Mouse (Mus musculus) kidney, adult 11 months (tissue): Measurements from ENCODE around the gene Cdk5rap3.

ENCODE experiments used
- DNase-seq: peaks from one replicate; pipeline ENCODE4 v3.0.0; 2022

The Cdk5rap3 gene

DNA sequence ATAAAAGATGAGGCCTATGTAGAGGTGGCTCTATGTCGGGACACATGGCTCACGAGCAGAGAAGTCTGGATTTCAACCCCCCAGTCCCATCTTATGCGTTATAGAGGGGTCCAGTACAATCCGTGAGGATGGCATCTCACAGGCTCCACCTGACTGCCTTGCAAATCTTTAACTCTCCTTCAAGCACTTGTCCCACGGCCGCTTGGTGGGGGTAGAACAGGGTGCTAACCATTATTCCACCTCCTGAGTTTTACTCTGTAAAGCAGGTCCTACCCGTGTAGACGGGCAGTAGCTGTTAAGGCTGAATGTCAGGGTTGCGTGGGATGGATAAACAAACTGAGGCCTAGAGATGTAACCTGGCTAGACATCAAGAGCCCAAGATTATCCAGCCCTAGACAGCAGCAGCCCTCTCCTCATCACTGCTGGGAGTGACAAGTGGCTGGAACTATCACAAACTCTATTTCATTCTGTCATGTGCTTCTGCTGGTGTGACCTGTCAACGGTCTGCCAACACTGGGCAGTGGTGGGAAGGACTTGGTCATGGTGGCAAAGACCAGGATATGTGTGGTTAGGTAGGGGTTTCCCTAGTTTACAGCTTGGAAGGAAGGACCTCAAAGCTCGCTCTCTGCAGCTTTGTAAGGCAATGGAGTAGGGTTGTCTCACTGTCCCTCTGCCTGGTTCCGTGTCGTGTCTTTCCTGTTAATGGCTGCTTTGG is 17.4 kb upstream of the Cdk5rap3 start:
- DNase-seq: peak; percentile 59

DNA sequence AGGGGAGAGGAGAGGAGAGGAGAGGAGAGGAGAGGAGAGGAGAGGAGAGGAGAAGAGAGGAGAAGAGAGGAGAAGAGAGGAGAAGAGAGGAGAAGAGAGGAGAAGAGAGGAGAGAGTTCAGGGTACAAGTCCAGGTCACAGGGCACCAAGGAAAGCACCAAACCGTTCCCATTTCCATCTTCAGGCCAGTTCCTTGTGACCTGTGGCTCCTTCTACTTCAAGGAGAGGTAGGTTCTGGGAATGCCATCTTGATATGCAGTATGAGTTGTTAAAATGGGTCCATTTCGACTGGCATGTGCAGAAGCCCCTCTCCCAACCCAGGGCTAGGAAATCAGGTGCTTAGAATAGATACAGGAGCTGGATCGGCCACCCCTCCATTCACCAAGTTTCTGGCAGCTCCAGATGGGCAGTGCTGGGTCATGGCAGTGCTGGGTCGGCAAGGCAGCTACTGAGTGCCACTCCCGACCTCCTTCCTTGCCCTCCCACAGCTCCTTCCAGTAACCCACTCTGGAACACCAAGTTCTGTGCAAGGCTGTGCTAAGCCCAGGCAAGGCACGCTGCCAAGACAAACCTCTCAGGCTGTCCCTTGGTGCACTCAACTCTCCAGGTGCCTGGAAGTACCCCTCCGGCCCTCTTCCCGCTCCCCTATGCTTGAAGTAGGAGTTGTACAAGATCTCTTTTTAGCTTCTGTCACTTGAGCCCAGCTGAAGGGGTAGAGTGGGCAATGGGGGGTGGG is 15.2 kb upstream of the Cdk5rap3 start:
- DNase-seq: peak; percentile 80

DNA sequence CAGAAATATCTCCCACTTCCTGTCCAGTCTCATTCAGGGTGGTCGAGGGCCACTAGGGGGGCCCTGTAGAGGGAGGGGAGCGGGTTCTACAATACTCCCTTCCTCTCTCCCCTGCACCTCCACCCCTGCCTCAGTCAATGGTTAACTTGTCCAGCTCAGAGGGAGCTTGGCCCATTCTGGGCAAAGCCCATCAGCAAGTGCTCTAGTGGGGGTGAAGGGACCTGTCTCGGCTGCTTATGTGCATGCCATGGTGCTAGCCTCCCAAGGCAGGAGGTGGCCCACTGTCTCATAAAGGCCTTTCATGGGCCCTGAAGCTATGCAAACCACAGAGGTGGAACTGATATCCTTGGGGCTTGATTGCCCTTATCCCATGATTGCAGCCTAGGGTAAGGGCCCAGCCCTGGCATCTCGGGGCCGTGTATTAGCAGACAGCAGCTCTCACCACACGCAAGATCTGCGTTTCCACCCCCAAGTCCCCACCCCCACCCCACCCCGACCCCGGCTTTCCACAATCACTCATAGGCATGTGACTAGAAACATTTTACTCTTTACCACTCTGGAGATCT is 13.6 kb upstream of the Cdk5rap3 start:
- DNase-seq: peak; percentile 87

DNA sequence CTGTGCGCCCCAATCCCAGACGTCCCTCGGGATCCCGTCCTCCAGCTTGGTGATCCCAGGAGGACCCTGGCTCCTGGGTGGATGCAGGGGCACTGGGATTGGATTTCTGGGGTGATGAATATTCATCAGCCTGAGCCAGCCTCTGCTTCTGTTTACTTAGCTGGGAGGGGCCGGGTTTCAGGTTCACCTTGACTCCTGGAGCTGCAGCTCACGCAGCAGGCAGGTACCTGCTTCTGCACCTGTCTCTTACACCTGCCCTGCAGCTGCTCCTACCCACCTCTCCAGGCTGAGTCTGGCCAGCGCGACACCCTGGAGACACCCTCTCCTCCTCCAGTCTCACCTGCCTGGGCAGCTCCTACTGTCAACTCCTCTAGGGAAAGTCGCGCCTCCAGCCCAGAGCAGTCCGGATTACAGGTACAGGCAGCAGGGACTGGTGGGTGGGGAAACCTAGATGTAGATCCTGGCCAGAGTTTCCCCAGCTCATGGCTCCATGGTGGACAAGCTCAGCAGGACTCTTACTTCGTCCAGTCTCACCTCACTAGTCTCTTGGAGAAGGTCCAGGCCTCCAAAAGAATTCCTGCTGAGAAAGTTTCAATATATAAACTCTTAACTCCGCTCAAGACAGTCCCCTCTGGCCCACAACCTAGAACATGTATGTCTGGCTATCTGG is 12.9 kb upstream of the Cdk5rap3 start:
- DNase-seq: peak; percentile 92

DNA sequence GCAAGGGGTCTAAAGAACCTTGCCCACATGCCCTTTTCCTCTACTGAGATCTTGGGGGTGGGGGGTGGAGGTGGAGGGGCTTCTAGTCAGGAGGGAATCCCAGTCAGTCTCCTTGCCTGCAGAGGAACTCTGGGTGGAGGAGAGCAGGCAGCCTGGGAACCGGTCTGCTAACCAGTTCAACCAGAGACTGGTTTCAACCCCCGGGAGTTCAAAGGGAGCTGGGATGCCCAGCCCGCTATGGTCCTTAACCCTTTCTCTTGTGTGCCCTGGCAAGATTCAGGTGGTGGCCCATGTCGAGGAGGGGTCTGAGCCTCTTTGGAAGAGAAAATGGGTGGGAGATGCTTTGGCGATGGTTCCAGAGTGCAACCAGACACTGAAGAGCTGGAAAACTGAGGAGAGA is 12.4 kb upstream of the Cdk5rap3 start:
- DNase-seq: peak; percentile 83

DNA sequence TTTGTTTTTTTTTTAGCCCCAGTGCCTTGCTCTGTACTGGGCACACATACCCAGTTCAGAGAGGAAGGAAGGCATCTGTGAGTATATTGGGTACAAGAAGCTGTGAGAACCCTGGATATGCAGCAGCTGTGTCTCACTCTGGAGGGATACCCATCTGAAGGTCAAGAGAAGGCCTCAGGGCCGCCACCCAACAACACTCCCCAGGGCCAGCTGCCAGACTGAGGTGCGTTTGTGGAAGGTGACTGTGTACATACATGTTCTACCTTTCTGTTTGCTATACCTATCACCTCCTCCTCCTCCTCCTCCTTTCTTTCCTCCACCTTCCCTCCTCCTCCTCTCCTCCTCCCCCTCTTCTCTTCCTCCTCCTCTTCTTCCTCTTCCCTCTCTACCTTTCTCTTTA is 11.8 kb upstream of the Cdk5rap3 start, which contains the start of gene Prr15l:
Prr15l (plus strand) TSS at position 17 of the 400 bp plus-strand sequence.
- no peak for DNase-seq

DNA sequence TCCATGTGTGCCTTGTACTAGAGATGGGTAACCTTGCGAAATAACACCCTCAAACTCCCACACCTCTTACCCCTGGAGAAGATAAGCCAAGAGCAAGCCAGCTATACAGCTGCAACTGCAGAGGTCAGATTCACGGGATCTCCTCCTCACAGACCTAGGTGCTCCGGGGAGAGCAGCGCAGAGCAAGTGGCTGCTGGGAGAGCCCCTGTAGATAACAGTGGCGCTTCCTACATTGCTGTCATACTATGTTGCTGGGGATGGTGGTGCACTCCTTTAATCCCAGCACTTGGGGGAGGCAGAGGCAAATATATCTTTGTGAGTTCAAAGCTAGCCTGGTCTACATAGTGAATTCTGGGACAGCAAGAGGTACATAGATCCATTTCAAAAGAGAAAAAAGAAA is 10.3 kb upstream of the Cdk5rap3 start:
- DNase-seq: no peak

DNA sequence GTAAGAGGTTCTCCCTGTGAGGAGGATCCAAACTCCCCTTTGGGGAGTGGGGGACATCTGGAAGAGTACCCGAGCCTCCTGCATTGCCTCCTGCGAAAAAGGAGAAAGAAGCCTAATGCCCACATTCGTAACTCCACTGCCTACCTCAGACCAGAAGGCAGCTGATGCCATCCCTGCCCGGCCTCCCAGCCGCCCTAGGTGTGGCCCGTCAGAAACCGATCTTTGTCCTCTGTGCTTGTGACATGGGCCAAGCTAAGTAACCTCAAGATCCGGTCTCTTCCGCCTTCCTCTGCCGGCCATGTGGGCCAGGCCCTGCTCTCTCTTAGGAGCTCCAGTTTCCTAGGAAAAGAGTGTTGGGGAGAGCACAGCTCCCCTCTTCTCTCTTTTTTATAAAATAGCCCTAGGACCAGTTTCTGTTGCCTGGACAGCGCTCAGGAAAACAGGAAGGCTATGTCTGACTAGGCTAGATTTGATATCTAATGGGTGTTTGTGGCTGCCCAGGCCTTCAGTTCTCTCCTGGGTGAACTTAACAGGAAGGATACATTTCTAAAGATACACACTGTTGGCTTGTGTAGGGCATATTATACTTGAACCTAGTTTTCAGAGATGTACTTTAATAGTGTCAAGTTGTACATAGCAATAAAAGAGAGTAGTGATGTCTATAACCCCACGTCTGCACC is 9.3 kb upstream of the Cdk5rap3 start:
- no peak for DNase-seq

DNA sequence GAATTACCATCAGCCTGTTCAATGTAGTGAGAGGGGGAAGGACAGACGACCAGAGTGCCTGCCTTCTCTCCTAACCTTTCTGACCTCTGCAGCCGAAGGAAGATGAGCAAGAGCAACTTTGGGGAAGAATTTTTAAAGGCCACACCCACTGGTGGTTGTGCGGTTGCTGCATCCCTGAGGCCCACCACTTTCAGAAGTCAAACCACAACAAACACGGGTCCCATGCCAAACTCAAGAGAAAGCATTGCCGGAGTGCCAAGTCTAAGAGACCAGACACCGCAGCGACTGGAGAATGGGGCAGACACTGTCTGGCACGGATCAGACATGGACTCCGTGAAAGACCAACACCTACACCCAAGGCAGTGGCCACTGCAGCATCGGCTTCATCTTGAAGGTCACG is 8.6 kb upstream of the Cdk5rap3 start:
- DNase-seq: no peak

DNA sequence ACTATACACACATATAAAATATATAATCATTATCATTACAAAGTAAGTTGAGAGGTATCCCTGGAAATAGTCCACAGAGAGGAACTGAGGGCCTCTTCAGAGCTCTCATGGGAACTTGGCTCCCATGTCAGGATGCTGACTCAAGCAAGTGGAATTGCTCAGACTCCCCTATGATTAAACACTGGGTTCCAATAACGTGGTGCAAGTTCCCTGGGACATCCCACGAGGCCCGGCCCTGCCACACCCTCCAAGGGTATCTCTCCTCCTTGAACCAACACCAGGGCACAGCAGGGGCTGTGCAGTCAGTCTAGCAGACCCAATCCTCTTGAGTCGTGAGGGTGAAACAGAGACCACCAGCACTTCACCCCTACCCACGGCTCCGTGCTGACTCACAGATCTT is 2.7 kb upstream of the Cdk5rap3 start:
- no peak for DNase-seq

DNA sequence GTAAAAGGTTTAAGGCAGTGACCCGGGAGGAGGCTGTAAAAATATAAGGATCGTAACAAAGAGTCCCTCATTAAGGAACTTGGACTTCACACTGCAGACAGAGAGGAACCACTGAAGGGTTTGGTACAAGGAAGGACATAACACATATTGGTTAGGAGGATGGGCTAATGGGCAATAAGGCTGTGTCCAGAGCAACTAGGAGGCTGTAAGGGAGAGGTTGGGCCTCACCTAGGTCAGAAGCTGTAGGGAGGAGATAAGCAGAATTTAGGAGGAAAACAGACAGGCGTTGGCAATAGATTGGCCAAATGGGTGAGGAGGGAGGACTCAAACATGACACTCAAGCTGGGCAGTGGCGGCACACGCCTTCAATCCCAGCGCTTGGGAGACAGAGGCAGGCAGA is 1.1 kb upstream of the Cdk5rap3 start:
- DNase-seq: no peak

DNA sequence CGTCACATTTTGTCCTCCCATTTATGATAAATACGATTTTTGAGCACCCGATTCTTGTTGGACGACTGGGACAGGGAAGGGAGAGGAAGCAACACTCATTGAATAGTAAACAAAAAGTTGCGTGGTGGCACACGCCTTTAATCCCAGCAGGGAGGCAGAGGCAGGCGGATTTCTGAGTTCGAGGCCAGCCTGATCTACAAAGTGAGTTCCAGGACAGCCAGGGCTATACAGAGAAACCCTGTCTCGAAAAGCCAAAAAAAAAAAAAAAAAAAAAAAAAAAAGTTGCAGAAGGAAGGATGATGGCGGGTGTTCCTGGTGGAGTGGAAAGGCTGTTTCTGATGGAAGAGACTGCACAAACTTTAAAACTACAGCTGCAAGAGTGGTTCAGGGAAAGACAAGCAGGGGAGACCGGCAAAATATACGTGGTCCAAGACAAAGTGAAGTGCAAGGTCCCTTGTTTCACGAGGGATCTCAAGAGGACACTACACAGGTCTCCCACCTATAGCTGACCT is 645 bp upstream of the Cdk5rap3 start:
- DNase-seq: peak; percentile 51

DNA sequence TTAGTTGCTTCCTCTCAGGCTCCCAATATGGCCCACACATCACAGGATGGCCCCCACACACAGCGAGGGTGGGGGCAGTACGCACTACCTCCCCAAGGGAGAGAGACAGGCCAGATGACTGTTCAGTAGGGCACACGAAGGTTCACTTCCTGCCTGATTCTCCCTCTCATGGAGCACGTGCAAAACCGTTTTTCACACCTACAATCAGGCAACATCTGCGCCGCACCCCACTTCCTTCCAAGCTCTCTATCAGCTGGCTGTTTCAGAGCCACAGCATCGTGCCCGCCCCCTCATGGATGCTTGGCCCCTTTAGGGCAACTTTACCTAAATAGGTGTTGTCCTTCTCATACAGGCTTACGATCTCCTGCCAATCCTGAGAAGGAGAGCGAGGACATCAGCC is 3.6 kb downstream of the Cdk5rap3 start:
- no peak for DNase-seq

DNA sequence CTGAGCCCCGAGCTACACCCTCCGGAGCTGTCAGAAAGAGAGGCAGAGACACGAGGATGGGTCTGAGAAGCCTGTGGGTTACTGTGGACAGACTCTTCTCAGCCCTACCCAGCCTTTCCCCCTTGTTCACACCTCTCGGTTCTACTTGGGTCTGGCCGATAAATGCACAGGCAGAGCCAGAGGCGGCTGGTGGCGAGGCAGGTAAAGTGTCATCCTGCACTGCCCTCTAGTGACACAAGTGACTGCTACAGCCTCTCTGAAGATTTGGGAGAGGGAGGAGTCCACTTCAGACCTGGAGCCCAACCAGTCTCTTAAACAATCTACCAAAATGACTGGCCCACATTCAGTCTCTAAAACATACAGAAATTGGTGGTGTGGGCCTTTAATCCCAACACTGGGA is 6.3 kb downstream of the Cdk5rap3 start:
- peak; percentile 74 for DNase-seq

DNA sequence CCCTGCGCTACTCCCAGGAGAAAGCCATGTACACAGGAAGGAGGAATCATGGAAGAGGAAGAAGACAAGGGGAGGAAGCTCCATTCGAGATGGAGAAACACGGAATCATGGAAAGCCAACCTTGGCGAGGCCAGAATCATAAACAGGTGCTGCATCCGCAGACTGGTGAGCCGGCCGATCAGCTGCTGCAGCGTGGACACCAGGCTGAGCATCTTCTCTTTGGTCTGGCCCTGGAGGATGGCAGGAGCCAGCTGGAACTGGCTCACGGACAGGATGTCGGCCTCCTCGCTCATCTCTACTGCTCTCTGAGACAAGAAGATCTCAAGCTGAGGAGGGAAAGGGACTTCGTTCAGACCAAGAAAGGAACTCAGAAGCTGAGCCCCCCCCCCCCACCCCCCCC is 7.7 kb downstream of the Cdk5rap3 start:
- no peak for DNase-seq

DNA sequence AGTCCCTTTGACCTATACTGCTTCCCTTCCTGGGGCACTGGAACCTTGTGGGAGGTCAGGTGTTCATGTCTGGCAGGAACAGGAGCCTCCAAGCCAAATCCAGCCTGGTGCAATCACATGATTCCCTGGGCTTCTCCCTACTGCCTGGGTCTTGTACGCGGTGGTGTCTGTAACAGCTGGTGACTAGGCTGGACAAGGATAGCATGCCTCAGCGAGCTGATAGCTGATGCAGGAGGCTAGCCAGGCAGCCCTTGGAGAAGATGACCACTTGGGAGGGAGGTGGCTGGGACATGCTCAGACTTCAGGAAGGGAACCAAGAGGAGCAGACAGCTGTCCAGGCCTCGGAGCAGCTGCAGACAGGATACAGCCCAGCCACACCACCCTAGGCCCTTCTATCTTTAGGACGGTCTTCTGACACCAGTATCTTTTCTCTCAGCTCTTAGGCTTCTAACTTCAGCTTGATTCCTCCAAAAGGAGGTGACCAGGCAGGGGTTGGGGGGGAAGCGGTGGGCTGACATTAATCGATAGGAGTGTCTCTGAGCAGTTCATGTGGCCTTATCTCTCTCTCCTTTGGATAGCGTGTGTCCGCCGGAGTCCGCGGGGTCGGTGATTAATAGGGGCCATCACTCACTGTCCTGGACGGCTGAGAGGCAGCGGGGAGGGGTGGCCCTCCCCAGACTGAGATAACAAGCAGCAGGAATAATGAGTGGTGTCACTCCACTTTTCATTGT is 9.7 kb downstream of the Cdk5rap3 start:
- peak; percentile 68 for DNase-seq

DNA sequence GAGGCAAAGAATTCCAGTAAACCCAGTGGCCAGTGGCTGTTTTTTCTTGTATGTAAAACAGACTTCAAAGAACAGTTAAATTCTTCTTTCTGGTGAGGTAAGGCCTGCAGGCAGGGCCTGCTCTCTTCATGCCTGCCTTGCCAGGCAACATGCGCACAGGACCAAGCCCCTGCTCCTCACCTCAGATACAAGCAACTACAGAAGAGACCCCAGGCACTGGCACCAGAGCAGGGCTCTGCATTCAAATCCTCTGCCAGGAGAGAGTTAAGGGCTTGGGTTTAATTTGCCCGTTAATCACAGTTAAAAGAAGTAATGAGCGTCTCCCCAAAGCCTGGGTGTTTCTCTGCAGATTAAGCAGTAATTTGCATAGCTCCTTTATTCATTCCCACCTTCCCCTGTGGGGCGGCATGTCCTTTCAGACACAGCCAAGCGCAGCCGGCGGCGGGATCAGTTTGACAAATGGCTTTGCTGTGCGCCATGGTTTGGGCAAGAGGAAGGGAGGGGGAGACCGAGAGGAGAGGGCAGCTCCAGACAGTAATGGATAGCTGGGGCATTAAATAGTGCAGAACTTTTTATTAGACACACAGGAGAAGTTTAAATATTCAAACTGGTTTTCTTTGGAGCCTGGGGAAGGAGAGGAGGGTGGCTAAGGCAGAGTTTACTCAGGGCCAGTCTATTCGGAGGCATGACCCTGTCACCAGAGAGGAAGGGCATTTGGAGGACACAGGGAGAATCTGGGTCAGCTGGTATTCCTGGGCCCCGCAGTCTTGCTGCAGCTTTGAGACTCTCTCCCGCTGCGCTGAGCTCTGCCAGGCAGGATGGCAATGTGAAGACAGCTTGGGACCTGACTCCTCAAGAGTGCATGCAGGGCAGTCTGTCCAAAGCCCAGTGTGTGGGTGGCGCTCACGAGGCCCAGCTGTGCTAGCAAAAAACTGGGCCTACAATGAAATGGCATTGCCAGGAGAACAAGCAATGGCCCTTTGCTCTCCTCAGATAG is 13.4 kb downstream of the Cdk5rap3 start:
- DNase-seq: peak; percentile 51

DNA sequence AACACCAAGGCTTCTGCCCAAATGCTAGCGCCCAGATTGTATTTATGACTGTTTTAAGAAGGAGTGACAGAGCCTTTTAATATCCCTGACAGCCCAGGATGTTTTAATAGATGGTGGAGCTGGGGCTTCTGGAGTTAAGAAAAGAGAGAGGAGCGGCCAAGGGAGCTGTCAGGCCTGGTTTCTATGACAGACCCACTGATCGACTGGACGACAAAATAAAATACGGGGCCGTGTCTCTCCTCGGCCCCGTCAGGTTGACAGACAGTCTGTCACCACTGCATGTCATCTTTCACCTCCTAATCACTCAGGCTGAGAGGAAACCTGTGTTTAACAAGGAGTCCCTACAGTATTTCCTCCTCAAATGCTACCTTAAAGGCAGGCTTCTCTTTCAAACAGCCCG is 15.0 kb downstream of the Cdk5rap3 start:
- no peak for DNase-seq

DNA sequence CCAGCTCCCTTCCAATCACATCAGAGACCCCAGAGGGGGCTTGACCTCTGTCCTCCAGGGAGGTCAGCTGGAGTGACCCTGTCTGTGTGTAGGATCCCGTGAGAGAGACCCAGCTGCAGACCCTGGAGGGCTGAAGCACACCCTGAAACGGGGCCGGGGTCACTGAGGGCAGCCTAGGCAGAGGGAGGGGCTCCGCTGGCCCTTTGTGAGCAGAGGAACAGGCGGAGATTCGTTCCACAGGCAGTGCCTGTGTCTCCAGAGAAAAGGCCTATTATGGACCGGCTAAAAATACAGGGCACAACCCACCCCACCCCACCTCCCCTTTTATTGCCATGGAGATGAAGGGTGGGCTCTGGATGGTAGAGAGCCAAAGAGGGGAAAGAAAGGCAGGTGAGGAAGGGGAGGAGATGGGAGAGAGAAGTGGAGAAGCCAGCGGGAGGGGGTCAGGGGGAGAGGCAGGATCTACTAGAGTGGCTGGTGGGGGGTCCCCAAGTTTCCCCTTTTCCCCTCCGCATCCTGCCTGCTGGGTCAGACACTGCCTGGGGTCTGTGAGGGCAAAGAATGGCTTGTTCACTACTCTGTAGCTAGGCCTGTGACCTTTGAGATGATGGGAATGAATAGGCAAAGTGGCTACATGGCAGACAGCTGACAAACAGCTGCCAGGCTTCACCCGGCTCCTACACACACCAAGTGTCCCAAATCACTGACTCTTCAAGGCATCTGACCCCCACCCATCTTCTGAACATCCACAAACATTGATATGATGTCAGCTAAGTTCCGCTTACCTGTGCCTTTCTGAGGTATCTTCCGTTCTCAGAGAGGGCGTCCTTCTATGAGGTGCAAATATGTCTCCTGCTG is 16.6 kb downstream of the Cdk5rap3 start:
- DNase-seq: no peak

DNA sequence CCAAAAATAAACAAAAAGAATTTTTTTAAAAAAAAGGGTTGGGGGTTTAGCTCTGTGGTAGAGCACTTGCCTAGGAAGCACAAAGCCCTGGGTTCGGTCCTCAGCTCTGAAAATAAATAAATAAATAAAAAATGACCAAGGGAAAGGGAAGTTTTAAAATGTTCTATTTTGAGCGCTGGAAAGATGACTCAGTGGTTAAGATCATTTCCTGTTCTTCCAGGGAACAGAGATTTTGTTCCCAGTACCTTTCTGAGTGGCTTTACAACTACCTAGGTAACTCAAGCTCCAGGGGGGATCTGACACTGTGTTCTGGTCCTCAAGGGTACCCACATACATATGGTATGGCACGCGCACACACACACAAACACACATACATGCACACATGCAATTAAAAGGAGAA is 20.4 kb downstream of the Cdk5rap3 start:
- DNase-seq: no peak
